Mouse (Mus musculus): ENCODE results near the gene Fam149b. TPM values are rescaled to one million over a fixed set of nuclear protein-coding genes. Genes with fewer than 3 reads are reported as not detected.
A peak's percentile ranks its signal among the peaks of the same experiment; 100 is the strongest.
"Not testable (repeated sequence)": the region's sequence is repeated elsewhere in the genome, so short reads cannot be mapped to it uniquely, and the experiment has no call there.

Fam149b gene
- 45.2 and 45.3 TPM in 2 replicates for polyA plus RNA-seq (2015; fragmentation: Nextera tagmentation; extraction: Ambion mirVana)

GRCm38 (mm10) chr14:20347991-20348541 lies at the start of gene Fam149b, which contains the start of gene Ecd:
TSS of gene Fam149b (plus strand) at chr14:20348162.
TSS of gene Ecd (minus strand) at chr14:20348121.
- peak within 1 kb of the TSS; percentile 96 for H3K9ac ChIP-seq
- peaks cover 27% of the 10 kb centered on the region for H3K4me1 ChIP-seq
- WGBS, result under 1% methylated on average over 42 of the region's 42 CpGs
- peak within 1 kb of the TSS; percentile 91 for H3K27ac ChIP-seq
- ATAC-seq, result peak; percentile 100
- H3K4me2 ChIP-seq, result peak within 1 kb of the TSS; percentile 82
- H3K27me3 ChIP-seq, result no peaks in the 10 kb centered on the region
- H3K4me3 ChIP-seq, result peak within 1 kb of the TSS; percentile 90
- peaks cover 36% of the 10 kb centered on the region for H3K36me3 ChIP-seq (ENCODE audit: poor library complexity, severe bottlenecking)
- no peaks in the 10 kb centered on the region for H3K9me3 ChIP-seq (replicated peaks)

GRCm38 (mm10) chr14:20305085-20305484 lies 42.9 kb upstream of the Fam149b start:
- H3K27me3 ChIP-seq; H3K27ac ChIP-seq; H3K4me3 ChIP-seq; H3K9ac ChIP-seq; H3K4me2 ChIP-seq; H3K4me1 ChIP-seq; ATAC-seq; H3K9me3 ChIP-seq (replicated peaks): not testable (repeated sequence)
- peaks cover 25% of the 10 kb centered on the region for H3K36me3 ChIP-seq (ENCODE audit: poor library complexity, severe bottlenecking)
- WGBS, result 61% methylated on average over 2 of the region's 2 CpGs

DNA sequence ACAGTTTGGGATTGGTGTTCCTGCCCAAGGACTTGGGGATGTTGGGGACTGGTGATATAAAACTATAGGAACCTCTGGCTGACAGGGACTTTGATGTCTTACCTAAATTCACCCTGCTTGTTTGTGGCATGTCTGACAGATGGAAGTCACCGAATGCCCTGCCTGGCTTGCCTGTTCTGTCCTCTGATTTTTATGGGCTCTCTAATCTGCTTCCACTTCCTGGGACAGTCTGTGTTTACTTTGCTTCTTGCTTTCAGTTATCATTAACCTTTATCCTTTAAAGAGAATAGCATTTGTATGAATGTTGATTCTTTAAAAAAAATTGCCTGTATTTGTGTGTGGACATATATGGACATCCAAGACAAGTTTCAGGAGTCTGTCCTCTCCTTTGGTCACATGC lies 32.8 kb upstream of the Fam149b start:
- peaks cover 51% of the 10 kb centered on the region for H3K36me3 ChIP-seq (ENCODE audit: poor library complexity, severe bottlenecking)
- H3K9ac ChIP-seq, result no peak overlapping the region
- WGBS, result 87% methylated on average over 1 of the region's 1 CpGs
- no peak overlapping the region for H3K27ac ChIP-seq
- H3K4me3 ChIP-seq, result no peak overlapping the region
- no peaks in the 10 kb centered on the region for H3K4me1 ChIP-seq
- no peaks in the 10 kb centered on the region for H3K27me3 ChIP-seq
- H3K9me3 ChIP-seq (replicated peaks), result no peaks in the 10 kb centered on the region
- H3K4me2 ChIP-seq, result no peak overlapping the region
- ATAC-seq, result no peak

- 81% methylated on average over 3 of the region's 3 CpGs for WGBS
- H3K27ac ChIP-seq, result no peak overlapping the region
- H3K4me1 ChIP-seq, result no peaks in the 10 kb centered on the region
- no peak for ATAC-seq
- no peaks in the 10 kb centered on the region for H3K27me3 ChIP-seq
- no peaks in the 10 kb centered on the region for H3K9me3 ChIP-seq (replicated peaks)
- H3K4me2 ChIP-seq, result no peak overlapping the region
- no peak overlapping the region for H3K4me3 ChIP-seq
- no peak overlapping the region for H3K9ac ChIP-seq
- H3K36me3 ChIP-seq (ENCODE audit: poor library complexity, severe bottlenecking), result peaks cover 63% of the 10 kb centered on the region
These were observed 28.5 kb upstream of the Fam149b start for GRCm38 (mm10) chr14:20319420-20319819.

GRCm38 (mm10) chr14:20324196-20324595 lies 23.8 kb upstream of the Fam149b start:
- WGBS, result 95% methylated on average over 9 of the region's 9 CpGs
- no peak overlapping the region for H3K27ac ChIP-seq
- no peaks in the 10 kb centered on the region for H3K9me3 ChIP-seq (replicated peaks)
- H3K4me2 ChIP-seq, result no peak overlapping the region
- no peak overlapping the region for H3K4me3 ChIP-seq
- peaks cover 78% of the 10 kb centered on the region for H3K36me3 ChIP-seq (ENCODE audit: poor library complexity, severe bottlenecking)
- no peaks in the 10 kb centered on the region for H3K4me1 ChIP-seq
- H3K27me3 ChIP-seq, result no peaks in the 10 kb centered on the region
- H3K9ac ChIP-seq, result no peak overlapping the region
- no peak for ATAC-seq

- Histone ChIP-seq H3K4me1 (no peaks in the 10 kb centered on the region), H3K9ac (no peak overlapping the region), H3K4me2 (no peak overlapping the region), H3K4me3 (no peak overlapping the region), H3K36me3 (ENCODE audit: poor library complexity, severe bottlenecking) (peaks cover 80% of the 10 kb centered on the region), H3K27me3 (no peaks in the 10 kb centered on the region), H3K27ac (no peak overlapping the region), H3K9me3 (replicated peaks) (no peaks in the 10 kb centered on the region)
- 64% methylated on average over 9 of the region's 9 CpGs for WGBS
- no peak for ATAC-seq
These were observed 19.5 kb upstream of the Fam149b start for GRCm38 (mm10) chr14:20328474-20328873.

DNA sequence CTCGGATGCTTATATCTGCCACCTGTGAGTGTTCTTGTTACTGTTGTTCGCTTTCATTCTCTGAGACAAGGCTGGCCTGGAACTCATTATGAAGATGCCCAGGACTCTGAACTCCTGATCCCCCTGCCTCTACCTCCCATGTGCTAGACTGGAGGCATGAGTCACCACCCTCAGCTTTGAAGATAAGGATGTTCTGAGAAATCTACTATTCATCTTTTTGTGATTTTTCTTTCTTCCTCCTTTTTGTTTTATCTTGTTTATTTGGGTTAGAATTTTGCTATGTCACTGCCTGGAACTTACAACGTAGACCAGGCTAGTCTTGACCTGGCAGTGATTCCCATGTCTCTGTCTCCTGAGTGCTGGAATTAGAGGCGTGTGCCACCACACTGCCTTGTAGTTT lies 16.6 kb upstream of the Fam149b start:
- WGBS, result 92% methylated on average over 4 of the region's 4 CpGs
- H3K36me3 ChIP-seq (ENCODE audit: poor library complexity, severe bottlenecking), result peaks cover 86% of the 10 kb centered on the region
- no peaks in the 10 kb centered on the region for H3K9me3 ChIP-seq (replicated peaks)
- no peak overlapping the region for H3K9ac ChIP-seq
- H3K27me3 ChIP-seq, result no peaks in the 10 kb centered on the region
- H3K4me2 ChIP-seq, result no peak overlapping the region
- no peak overlapping the region for H3K4me3 ChIP-seq
- no peak for ATAC-seq
- H3K4me1 ChIP-seq, result no peaks in the 10 kb centered on the region
- H3K27ac ChIP-seq, result no peak overlapping the region

- Histone ChIP-seq H3K4me1 (no peaks in the 10 kb centered on the region), H3K27me3 (no peaks in the 10 kb centered on the region), H3K4me2 (no peak overlapping the region), H3K9ac (no peak overlapping the region), H3K36me3 (ENCODE audit: poor library complexity, severe bottlenecking) (peaks cover 60% of the 10 kb centered on the region), H3K9me3 (replicated peaks) (no peaks in the 10 kb centered on the region), H3K4me3 (no peak overlapping the region), H3K27ac (no peak overlapping the region)
- WGBS, result 98% methylated on average over 5 of the region's 5 CpGs
- no peak for ATAC-seq
These were observed 8.5 kb upstream of the Fam149b start for GRCm38 (mm10) chr14:20339415-20339814.

GRCm38 (mm10) chr14:20340149-20340548 lies 7.8 kb upstream of the Fam149b start:
- Histone ChIP-seq H3K27ac (no peak overlapping the region), H3K27me3 (no peaks in the 10 kb centered on the region), H3K9me3 (replicated peaks) (no peaks in the 10 kb centered on the region), H3K9ac (no peak overlapping the region), H3K4me1 (0 out of 2 replicates have a peak, but pooled peaks cover under 1% of the 10 kb centered on the region), H3K36me3 (ENCODE audit: poor library complexity, severe bottlenecking) (peaks cover 58% of the 10 kb centered on the region), H3K4me2 (no peak overlapping the region), H3K4me3 (no peak overlapping the region)
- WGBS, result 84% methylated on average over 8 of the region's 8 CpGs
- no peak for ATAC-seq

- H3K4me1 ChIP-seq, result peaks cover 5% of the 10 kb centered on the region; the same call in 1 of the 2 replicates
- no peaks in the 10 kb centered on the region for H3K27me3 ChIP-seq
- no peaks in the 10 kb centered on the region for H3K9me3 ChIP-seq (replicated peaks)
- no peak for ATAC-seq
- H3K4me3 ChIP-seq, result no peak overlapping the region
- WGBS, result 90% methylated on average over 7 of the region's 7 CpGs
- H3K27ac ChIP-seq, result no peak overlapping the region
- H3K36me3 ChIP-seq (ENCODE audit: poor library complexity, severe bottlenecking), result peaks cover 58% of the 10 kb centered on the region
- no peak overlapping the region for H3K4me2 ChIP-seq
- no peak overlapping the region for H3K9ac ChIP-seq
These were observed 7.1 kb upstream of the Fam149b start for GRCm38 (mm10) chr14:20340866-20341265.

GRCm38 (mm10) chr14:20345885-20346284 lies 2.1 kb upstream of the Fam149b start:
- H3K9ac ChIP-seq, result peak overlapping the region; percentile 38; the same call in 1 of the 2 replicates
- WGBS, result 90% methylated on average over 9 of the region's 9 CpGs

DNA sequence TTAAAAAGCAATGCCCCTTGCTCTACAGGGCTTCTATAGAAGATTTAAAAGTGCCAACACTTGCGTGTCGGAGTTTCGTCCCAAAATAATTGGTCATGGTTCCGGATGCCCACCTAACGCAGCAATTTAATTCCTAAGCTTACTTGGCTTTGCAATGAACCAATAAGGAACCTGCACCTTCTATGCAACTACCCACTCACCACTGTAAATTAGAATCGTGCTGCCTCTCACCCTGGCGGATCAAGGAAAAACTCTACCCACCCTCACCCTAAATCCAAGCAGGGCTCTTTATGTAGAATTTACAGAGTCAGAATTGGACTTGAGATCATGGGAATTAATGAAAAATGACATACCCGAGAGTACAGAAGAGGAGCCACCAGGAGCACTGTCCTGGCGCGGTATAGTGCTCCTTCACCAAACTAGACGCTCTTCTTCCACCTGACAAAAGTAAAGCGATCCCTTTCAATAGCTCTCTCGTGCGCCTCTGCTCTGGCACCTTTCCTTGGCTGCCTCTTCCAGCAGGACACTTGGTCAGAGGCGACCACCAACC lies 446 bp upstream of the Fam149b start:
- Histone ChIP-seq H3K9ac (peak overlapping the region; percentile 96), H3K36me3 (ENCODE audit: poor library complexity, severe bottlenecking) (peaks cover 31% of the 10 kb centered on the region), H3K4me3 (peak overlapping the region; percentile 90), H3K4me1 (peaks cover 27% of the 10 kb centered on the region), H3K27me3 (no peaks in the 10 kb centered on the region), H3K27ac (peak overlapping the region; percentile 91), H3K9me3 (replicated peaks) (no peaks in the 10 kb centered on the region), H3K4me2 (peak overlapping the region; percentile 82)
- WGBS, result 6% methylated on average over 15 of the region's 15 CpGs
- ATAC-seq, result peak; percentile 40

More at GRCm38 (mm10) chr14:20345885-20346284, 2.1 kb upstream of the Fam149b start:
- Histone ChIP-seq H3K27me3 (no peaks in the 10 kb centered on the region), H3K4me2 (no peak overlapping the region), H3K36me3 (ENCODE audit: poor library complexity, severe bottlenecking) (peaks cover 29% of the 10 kb centered on the region), H3K4me1 (peaks cover 27% of the 10 kb centered on the region), H3K4me3 (no peak overlapping the region), H3K27ac (no peak overlapping the region), H3K9me3 (replicated peaks) (no peaks in the 10 kb centered on the region)
- no peak for ATAC-seq

DNA sequence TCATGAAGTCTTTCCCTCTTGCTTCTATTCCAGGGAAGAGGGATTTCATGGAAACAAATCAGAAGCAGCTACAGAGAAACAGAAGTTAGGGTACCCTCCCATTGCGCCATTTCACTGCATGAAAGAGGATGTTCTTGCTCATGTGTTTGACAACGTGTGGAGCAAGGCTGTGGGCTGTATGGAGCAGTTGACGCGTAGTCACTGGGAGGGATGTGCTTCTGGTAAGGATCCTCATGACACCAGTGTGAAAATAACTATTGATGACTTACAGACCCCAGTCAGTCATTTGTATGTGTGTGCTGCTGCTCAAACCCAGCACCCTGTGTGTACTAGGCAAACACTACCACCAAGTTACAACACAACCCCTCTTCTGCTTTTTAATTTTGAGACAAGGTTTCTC lies 15.3 kb downstream of the Fam149b start:
- H3K4me2 ChIP-seq, result no peak overlapping the region
- ATAC-seq, result no peak
- H3K36me3 ChIP-seq (ENCODE audit: poor library complexity, severe bottlenecking), result peaks cover 90% of the 10 kb centered on the region
- H3K27me3 ChIP-seq, result no peaks in the 10 kb centered on the region
- no peak overlapping the region for H3K9ac ChIP-seq
- no peaks in the 10 kb centered on the region for H3K9me3 ChIP-seq (replicated peaks)
- H3K27ac ChIP-seq, result no peak overlapping the region
- H3K4me3 ChIP-seq, result no peak overlapping the region
- WGBS, result 93% methylated on average over 4 of the region's 4 CpGs
- no peaks in the 10 kb centered on the region for H3K4me1 ChIP-seq

Measured in forebrain, embryonic 13.5 days (tissue).